Mouse (Mus musculus) kidney, embryonic 16.5 days (tissue): Measurements from ENCODE around the gene Zmym2. TPM values are rescaled to one million over a fixed set of nuclear protein-coding genes. Genes with fewer than 3 reads are reported as not detected.
"Not testable (repeated sequence)": the region's sequence is repeated elsewhere in the genome, so short reads cannot be mapped to it uniquely, and the experiment has no call there.

ENCODE experiments used
- ATAC-seq: fragments of 200-750 bp; cut with Nextera tagmentation; 2 replicates; pipeline ENCODE4 v1.8.0; 2017; ENCODE audit warnings: moderate TSS enrichment; ENCODE audit not compliant: low FRiP score, low TSS enrichment
- H3K27ac ChIP-seq: fragments of 300-500 bp; sonication (generic); 2 replicates; pipeline ENCODE4 v1.5.1; 2014; ENCODE audit warnings: low read length
- H3K27me3 ChIP-seq: fragments of 300-500 bp; sonication (generic); 2 replicates; pipeline ENCODE4 v1.6.1; 2014; ENCODE audit warnings: low read length, control low read depth, mixed read lengths; ENCODE audit not compliant: insufficient read depth
- H3K36me3 ChIP-seq: fragments of 300-500 bp; sonication (generic); 2 replicates; pipeline ENCODE4 v1.6.1; 2014; ENCODE audit warnings: low read length, control low read depth, mixed read lengths; ENCODE audit not compliant: insufficient read depth
- H3K4me1 ChIP-seq: fragments of 300-500 bp; sonication (generic); 2 replicates; pipeline ENCODE4 v1.6.1; 2014; ENCODE audit warnings: low read length, control low read depth, mixed read lengths; ENCODE audit not compliant: insufficient read depth
- H3K4me2 ChIP-seq: fragments of 300-500 bp; sonication (generic); replicated peaks from 2 replicates; pipeline ENCODE4 v1.6.1; 2014; ENCODE audit warnings: low read depth, low read length
- H3K4me3 ChIP-seq: fragments of 300-500 bp; sonication (generic); 2 replicates; pipeline ENCODE4 v1.5.1; 2014; ENCODE audit warnings: mild to moderate bottlenecking, low read length
- H3K9ac ChIP-seq: fragments of 300-500 bp; sonication (generic); replicated peaks from 2 replicates; pipeline ENCODE4 v1.6.1; 2014; ENCODE audit warnings: low read length
- H3K9me3 ChIP-seq: fragments of 300-500 bp; sonication (generic); 2 replicates; pipeline ENCODE4 v1.6.1; 2016; ENCODE audit warnings: low read length, control low read depth
- WGBS: fragments of 180-500 bp; shearing (Covaris S2); extraction: QIAGEN DNeasy Blood & Tissue Kit; methylation state at CpG from one replicate; pipeline ENCODE4 v1.1.7; 2014; 5-methylcytosine and 5-hydroxymethylcytosine counted together
- polyA plus RNA-seq: library from polyadenylated mRNA; unstranded; fragments of >200 nt; fragmentation: Nextera tagmentation; extraction: Ambion mirVana; gene quantifications from 2 replicates; pipeline ENCODE4 v1.2.1, GENCODE M21; 2015

Zmym2 gene
- polyA plus RNA-seq, 1 experiment from 2014 or later = 50.7 TPM

DNA sequence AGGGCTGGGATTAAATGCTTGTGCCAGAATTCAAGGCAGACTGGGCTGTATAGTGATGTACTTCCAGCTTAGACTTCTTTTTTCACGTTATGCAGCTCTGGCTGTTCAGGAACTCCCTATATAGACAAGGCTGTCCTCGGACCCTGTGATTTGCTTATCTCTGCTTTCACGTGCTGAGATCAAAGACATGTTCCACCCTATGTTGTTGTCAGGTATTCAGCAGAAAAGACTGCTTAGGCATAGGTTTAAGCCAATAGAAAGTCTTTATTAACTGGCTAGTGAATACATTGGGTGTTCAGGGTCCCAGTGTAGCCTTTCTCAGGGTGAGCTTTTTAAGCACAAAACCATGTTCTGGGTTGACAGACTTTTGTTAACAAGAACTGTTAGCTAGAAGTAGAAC is 5.2 kb upstream of the Zmym2 start:
- Histone ChIP-seq H3K36me3 (no peaks in the 10 kb centered on the region), H3K9me3 (peaks cover 3% of the 10 kb centered on the region; the same call in 1 of the 2 replicates), H3K27me3 (no peaks in the 10 kb centered on the region)

DNA sequence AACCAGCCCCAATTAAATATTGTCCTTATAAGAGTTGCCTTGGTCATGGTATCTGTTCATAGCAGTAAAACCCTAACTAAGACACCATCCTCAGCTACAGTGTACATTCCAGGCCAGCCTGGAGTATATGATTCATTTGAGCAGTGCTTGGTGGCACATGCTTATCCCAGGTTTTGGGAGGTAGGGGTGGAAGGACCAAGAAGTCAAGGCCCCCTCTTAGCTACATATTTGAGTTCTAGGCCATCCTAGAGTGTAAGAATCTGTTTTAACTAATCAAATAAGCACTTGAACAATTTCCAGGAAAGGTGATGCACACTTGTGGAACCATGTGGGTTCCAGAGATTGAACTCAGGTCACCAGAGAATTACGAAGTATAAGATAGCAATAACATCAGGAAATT is 3.0 kb upstream of the Zmym2 start:
- Histone ChIP-seq H3K36me3 (0 out of 2 replicates have a peak, but pooled peaks cover under 1% of the 10 kb centered on the region), H3K4me2 (no peak overlapping the region), H3K27me3 (no peaks in the 10 kb centered on the region), H3K9me3 (peaks cover 3% of the 10 kb centered on the region; the same call in 1 of the 2 replicates), H3K27ac (no peak overlapping the region), H3K4me3 (no peak overlapping the region), H3K9ac (no peak overlapping the region), H3K4me1 (peaks cover 4% of the 10 kb centered on the region)
- no peak for ATAC-seq
- WGBS = 95% methylated on average over 1 of the region's 1 CpGs

More for the DNA sequence above, 5.2 kb upstream of the Zmym2 start:
- no peak for ATAC-seq
- 70% methylated on average over 3 of the region's 3 CpGs for WGBS
- H3K4me1 ChIP-seq = no peaks in the 10 kb centered on the region
- H3K4me2 ChIP-seq = no peak overlapping the region
- no peak overlapping the region for H3K9ac ChIP-seq
- no peak overlapping the region for H3K4me3 ChIP-seq
- no peak overlapping the region for H3K27ac ChIP-seq

DNA sequence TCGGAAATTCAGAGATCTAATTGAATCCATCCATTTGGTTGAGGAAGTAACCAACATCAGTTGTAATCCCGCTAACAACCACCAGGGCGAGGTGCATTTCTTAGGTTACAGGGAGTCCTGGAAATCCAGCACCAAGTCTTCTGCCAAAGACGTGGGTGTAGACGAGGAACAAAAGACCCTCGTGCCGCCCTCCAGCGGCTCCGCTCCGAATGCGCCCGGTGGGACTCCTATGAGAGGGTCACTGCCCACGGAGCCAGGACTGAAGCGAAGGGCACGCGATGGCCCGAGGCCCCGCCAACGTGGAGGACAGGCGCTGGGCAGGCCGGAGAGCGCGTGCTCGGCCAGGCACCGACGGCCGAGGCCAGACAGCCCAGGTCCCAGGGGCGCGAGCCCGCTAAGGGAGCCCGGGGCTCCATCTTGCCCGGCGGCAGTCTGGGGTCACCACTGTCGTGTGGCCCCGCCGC is 1.1 kb upstream of the Zmym2 start:
- Histone ChIP-seq H3K27ac (peak overlapping the region; percentile 89), H3K4me2 (peak overlapping the region; percentile 61), H3K36me3 (peaks cover 11% of the 10 kb centered on the region; the same call in 1 of the 2 replicates), H3K9ac (peak overlapping the region; percentile 71), H3K4me3 (peak overlapping the region; percentile 49), H3K4me1 (peaks cover 12% of the 10 kb centered on the region), H3K27me3 (no peaks in the 10 kb centered on the region), H3K9me3 (peaks cover 3% of the 10 kb centered on the region; the same call in 1 of the 2 replicates)
- peak; percentile 53 for ATAC-seq
- under 1% methylated on average over 36 of the region's 36 CpGs for WGBS

DNA sequence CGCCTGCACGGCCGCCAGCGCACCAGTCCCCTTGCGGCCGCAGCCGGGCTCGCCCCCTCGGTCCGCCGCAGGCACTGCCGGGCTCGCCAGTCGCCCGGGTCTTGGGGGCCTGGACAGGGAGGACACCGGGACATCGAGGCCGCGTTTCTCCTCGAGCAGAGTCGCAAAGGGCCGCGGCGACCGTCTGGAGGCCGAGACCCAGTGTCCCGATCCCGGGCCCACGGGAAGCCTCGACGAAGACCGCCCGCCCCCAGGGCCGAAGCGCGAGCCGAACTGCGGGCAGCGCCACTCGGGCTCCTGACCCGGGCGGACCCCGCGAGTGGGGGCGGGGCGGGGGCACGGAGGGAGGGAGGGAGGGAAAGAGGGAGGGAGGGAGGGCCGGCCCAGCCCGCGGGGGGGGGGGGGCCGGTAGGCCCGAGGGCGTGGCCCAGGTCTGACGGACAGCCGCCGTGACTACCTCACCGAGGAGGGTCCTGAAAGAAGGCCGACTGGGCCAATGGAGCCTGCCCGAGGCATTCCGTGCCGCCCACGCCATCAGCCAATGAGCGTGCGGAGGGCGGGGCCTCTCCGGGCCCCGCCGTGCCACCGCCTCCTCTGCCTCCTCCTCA is 363 bp upstream of the Zmym2 start:
- Histone ChIP-seq H3K36me3 (peaks cover 13% of the 10 kb centered on the region; the same call in 1 of the 2 replicates), H3K4me1 (peaks cover 14% of the 10 kb centered on the region), H3K4me3 (peak overlapping the region; percentile 49), H3K27ac (peak overlapping the region; percentile 89), H3K4me2 (peak overlapping the region; percentile 61), H3K9ac (peak overlapping the region; percentile 68)
- peak; percentile 98 for ATAC-seq
- H3K27me3 ChIP-seq, H3K9me3 ChIP-seq: not testable (repeated sequence)
- WGBS = under 1% methylated on average over 34 of the region's 69 CpGs

DNA sequence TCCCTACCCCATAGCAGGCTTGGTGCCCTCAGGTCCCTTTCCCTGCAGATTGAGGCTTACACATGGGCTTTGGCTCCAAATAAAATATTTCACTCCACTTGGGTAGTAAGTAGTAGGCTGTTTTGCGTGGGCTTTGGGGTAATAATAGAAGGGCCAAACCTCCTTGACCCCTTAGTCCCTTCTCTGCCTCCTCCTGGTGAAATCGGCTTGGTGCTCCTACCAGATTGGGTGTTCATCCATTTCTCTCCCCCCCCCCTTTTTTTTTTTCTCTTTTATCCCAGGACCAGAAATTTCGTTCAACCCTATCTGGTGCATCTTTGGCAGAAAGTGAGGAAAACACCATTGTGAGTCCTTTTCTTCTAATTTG is 1.0 kb downstream of the Zmym2 start:
- H3K36me3 ChIP-seq = peaks cover 13% of the 10 kb centered on the region; the same call in 1 of the 2 replicates
- H3K9ac ChIP-seq = peak overlapping the region; percentile 95
- H3K4me3 ChIP-seq = peak overlapping the region; percentile 87
- H3K9me3 ChIP-seq = peaks cover 3% of the 10 kb centered on the region; the same call in 1 of the 2 replicates
- no peaks in the 10 kb centered on the region for H3K27me3 ChIP-seq
- H3K27ac ChIP-seq = peak overlapping the region; percentile 99
- H3K4me1 ChIP-seq = peaks cover 14% of the 10 kb centered on the region
- WGBS = 1% methylated on average over 3 of the region's 3 CpGs
- peak overlapping the region; percentile 81 for H3K4me2 ChIP-seq
- ATAC-seq = no peak

DNA sequence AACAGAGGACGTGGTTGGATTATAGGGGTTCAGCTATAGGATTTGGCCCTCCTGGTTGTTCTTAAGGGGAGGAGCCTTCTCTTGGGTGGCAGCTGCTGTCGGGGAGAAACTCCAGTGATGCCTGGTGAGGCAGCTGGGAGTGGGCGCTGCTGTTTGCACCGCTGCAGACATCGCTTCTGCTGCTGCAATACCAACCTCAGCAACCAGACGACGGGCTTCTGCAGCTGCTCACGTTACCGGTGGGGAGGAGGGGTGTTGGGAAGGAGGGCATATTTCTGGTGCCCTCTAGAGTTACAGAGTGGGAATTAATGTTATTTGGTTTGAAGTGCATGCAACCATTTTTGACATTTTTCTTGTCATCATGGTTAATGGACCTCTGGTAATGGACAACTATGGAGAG is 1.4 kb downstream of the Zmym2 start:
- ATAC-seq = no peak
- H3K9ac ChIP-seq = peak overlapping the region; percentile 95

DNA sequence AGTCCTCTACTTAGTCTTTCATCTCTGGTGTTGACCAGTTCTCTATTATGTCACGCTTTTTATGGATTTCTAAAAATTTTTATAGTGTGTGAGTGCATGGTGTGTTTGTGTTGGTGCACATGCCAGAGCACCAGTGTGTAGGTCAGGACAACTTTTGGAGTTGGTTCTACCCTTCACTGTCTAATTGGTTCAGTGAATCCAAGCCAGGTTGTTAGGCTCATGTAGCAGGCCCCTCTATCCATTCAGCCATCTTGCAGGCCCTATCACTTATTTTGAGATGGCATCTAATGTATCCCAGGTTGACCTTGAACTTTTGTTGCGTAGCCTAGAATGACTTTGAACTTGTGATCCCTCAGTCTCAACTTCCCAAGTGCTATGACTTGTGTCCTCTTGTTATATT is 2.0 kb downstream of the Zmym2 start:
- Histone ChIP-seq H3K27ac (no peak overlapping the region), H3K9me3 (peaks cover 3% of the 10 kb centered on the region; the same call in 1 of the 2 replicates), H3K27me3 (no peaks in the 10 kb centered on the region), H3K4me3 (peak overlapping the region; percentile 87), H3K9ac (no peak overlapping the region), H3K4me2 (peak overlapping the region; percentile 81), H3K36me3 (peaks cover 18% of the 10 kb centered on the region), H3K4me1 (peaks cover 14% of the 10 kb centered on the region)
- no peak for ATAC-seq
- WGBS = 73% methylated on average over 2 of the region's 2 CpGs

More for the DNA sequence above, 1.4 kb downstream of the Zmym2 start:
- Histone ChIP-seq H3K27ac (peak overlapping the region; percentile 99), H3K4me3 (peak overlapping the region; percentile 87), H3K36me3 (peaks cover 13% of the 10 kb centered on the region; the same call in 1 of the 2 replicates), H3K9me3 (peaks cover 3% of the 10 kb centered on the region; the same call in 1 of the 2 replicates), H3K27me3 (no peaks in the 10 kb centered on the region), H3K4me1 (peaks cover 14% of the 10 kb centered on the region), H3K4me2 (peak overlapping the region; percentile 81)
- 2% methylated on average over 9 of the region's 9 CpGs for WGBS

DNA sequence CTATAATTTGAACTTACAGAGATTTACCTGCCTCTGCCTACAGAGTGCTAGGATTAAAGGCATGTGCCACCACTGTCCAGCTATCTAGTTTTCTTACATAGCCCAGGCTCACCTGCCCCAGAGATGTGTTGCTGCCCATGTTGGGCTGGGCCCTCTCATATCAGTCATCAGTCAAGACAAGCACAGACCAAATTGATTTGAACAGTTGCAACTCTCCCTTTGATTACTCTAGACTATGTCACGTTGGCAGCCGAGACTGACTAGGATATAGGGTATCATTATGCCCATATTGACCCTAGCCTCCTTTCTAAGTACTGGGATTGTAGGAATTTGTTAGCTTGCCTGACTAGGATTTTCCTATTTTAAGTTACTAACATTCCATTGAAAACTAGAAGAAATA is 8.0 kb downstream of the Zmym2 start:
- peaks cover 28% of the 10 kb centered on the region for H3K36me3 ChIP-seq
- H3K27me3 ChIP-seq = no peaks in the 10 kb centered on the region
- no peak overlapping the region for H3K9ac ChIP-seq
- H3K4me2 ChIP-seq = no peak overlapping the region
- 0 out of 2 replicates have a peak, but pooled peaks cover 3% of the 10 kb centered on the region for H3K9me3 ChIP-seq
- H3K4me1 ChIP-seq = peaks cover 7% of the 10 kb centered on the region
- WGBS = 85% methylated on average over 2 of the region's 2 CpGs
- no peak for ATAC-seq
- no peak overlapping the region for H3K27ac ChIP-seq
- H3K4me3 ChIP-seq = no peak overlapping the region

DNA sequence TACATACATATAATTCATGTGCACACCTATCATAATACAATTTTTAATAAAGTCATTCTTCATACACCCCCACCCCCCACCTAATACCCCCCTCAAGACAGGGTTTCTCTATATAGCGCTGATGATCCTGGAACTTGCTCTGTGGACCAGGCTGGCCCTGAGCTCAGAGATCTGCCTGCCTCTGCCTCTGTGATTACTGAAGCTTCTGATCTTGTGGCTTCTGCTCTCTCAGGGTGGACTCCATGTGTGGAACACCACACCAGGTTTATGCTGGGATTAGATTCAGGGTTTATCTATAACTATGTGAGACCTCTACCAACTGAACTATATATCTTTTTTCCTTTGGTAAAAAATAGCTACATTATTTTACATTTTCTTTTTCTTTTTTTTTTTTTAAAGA is 10.1 kb downstream of the Zmym2 start:
- Histone ChIP-seq H3K27me3 (no peaks in the 10 kb centered on the region), H3K9ac (no peak overlapping the region), H3K4me3 (no peak overlapping the region), H3K27ac (no peak overlapping the region), H3K9me3 (0 out of 2 replicates have a peak, but pooled peaks cover 3% of the 10 kb centered on the region), H3K4me1 (no peaks in the 10 kb centered on the region), H3K36me3 (peaks cover 21% of the 10 kb centered on the region), H3K4me2 (no peak overlapping the region)
- WGBS = 100% methylated on average over 1 of the region's 1 CpGs
- ATAC-seq = no peak

DNA sequence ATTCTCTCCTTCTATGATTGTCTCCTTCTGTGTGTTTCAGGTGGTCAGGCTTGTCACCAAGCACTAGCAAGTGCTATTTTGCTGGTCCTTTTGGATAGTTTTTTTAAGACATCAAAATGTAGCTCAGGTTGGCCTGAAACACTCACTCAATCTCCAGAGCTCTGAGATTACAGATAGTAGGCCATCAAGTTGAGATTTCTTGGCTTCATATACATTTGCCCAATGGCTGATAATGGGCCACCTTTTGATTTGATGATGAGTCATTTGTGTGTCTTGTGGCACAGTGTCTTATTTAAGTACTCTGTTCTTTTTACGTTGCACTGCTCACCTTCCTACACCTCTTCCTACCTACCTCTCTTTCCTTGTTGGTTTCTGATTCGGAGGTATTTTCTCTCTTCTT is 11.0 kb downstream of the Zmym2 start:
- Histone ChIP-seq H3K4me2 (no peak overlapping the region), H3K9ac (no peak overlapping the region), H3K9me3 (0 out of 2 replicates have a peak, but pooled peaks cover 3% of the 10 kb centered on the region), H3K27me3 (no peaks in the 10 kb centered on the region), H3K36me3 (peaks cover 21% of the 10 kb centered on the region), H3K27ac (no peak overlapping the region), H3K4me3 (no peak overlapping the region), H3K4me1 (no peaks in the 10 kb centered on the region)
- WGBS = 97% methylated on average over 2 of the region's 2 CpGs
- no peak for ATAC-seq
